Mouse (Mus musculus) C2C12 (cell line): ENCODE measurements around the gene Wfikkn1.

Experiments
- CEBPB ChIP-seq: IDR thresholded peaks from one replicate; pipeline ENCODE4 v1.6.1; 2011; ENCODE audit warnings: low read depth, mild to moderate bottlenecking, control low read depth, moderate library complexity
- CTCF ChIP-seq: IDR thresholded peaks from one replicate; pipeline ENCODE4 v1.5.1; 2011; ENCODE audit not compliant: control insufficient read depth, insufficient read depth, insufficient read length

DNA sequence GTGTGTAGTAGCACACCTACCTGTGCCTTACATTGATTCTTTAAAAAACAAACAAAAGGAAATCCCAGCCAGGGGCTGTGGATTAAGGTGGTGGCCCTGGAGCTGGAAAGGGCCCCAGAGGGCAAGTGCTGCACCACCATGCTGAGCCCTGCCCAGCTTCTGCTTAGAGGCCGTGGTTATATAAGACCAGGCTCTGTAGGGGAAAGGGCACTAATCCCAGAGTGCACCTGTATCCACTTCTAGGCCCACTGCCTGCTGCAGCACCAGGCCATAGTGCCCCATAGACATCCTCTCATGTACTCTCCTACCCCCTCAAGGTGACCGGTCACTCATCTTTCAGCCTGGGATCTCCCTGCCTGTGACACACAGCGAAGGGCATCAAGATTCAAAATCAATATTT, 14.5 kb downstream of the Wfikkn1 start:
- TF ChIP-seq CEBPB (no peak), CTCF (no peak)
